Mouse (Mus musculus): ENCODE data around the gene Poldip2.

- TF ChIP-seq POLR2A (IDR thresholded peaks at IDR 0.05; ENCODE audit: insufficient read depth, low read depth, low read length) (no peak), CTCF (IDR thresholded peaks at IDR 0.05; ENCODE audit: insufficient read depth, low read depth, low read length) (no peak)
These were observed 16.7 kb downstream of the Poldip2 start for GRCm38 (mm10) chr11:78528714-78529113.

All from olfactory bulb, adult 2 months (tissue).